Mouse (Mus musculus) hindbrain, embryonic 14.5 days (tissue): ENCODE results near the gene Cyb561d2. TPM values are rescaled to one million over a fixed set of nuclear protein-coding genes. Genes with fewer than 3 reads are reported as not detected.
A peak's percentile ranks its signal among the peaks of the same experiment; 100 is the strongest.
"Not testable (repeated sequence)": the region's sequence is repeated elsewhere in the genome, so short reads cannot be mapped to it uniquely, and the experiment has no call there.

Experiments
- ATAC-seq: fragments of 200-750 bp; cut with Nextera tagmentation; 2 replicates; pipeline ENCODE4 v1.8.0; 2017; ENCODE audit warnings: moderate number of reproducible peaks, mild to moderate bottlenecking, moderate TSS enrichment, moderate library complexity; ENCODE audit not compliant: low FRiP score
- DNase-seq: peaks from one replicate; pipeline ENCODE4 v3.0.0-alpha.2; 2015; ENCODE audit warnings: low spot score
- H3K27ac ChIP-seq: fragments of 300-500 bp; sonication (generic); 2 replicates; pipeline ENCODE4 v1.5.1; 2014; ENCODE audit warnings: mild to moderate bottlenecking, moderate library complexity
- H3K27me3 ChIP-seq: fragments of 300-500 bp; sonication (generic); 2 replicates; pipeline ENCODE4 v1.6.1; 2014; ENCODE audit warnings: mild to moderate bottlenecking, low read length, mixed read lengths; ENCODE audit not compliant: control insufficient read depth, insufficient read depth
- H3K36me3 ChIP-seq: fragments of 300-500 bp; sonication (generic); replicated peaks from 2 replicates; pipeline ENCODE4 v1.6.1; 2014; ENCODE audit not compliant: control insufficient read depth, insufficient read depth
- H3K4me1 ChIP-seq: fragments of 300-500 bp; sonication (generic); replicated peaks from 2 replicates; pipeline ENCODE4 v1.6.1; 2014; ENCODE audit warnings: antibody characterized with exemption, low read length, mixed read lengths; ENCODE audit not compliant: control insufficient read depth, insufficient read depth
- H3K4me2 ChIP-seq: fragments of 300-500 bp; sonication (generic); replicated peaks from 2 replicates; pipeline ENCODE4 v1.6.1; 2014; ENCODE audit warnings: mild to moderate bottlenecking, moderate library complexity
- H3K4me3 ChIP-seq: fragments of 300-500 bp; sonication (generic); replicated peaks from 2 replicates; pipeline ENCODE4 v1.5.1; 2014; ENCODE audit warnings: mild to moderate bottlenecking, low read length
- H3K9ac ChIP-seq: fragments of 300-500 bp; sonication (generic); 2 replicates; pipeline ENCODE4 v1.6.1; 2014
- H3K9me3 ChIP-seq: fragments of 300-500 bp; sonication (generic); 2 replicates; pipeline ENCODE4 v1.6.1; 2016; ENCODE audit warnings: low read length; ENCODE audit not compliant: control insufficient read depth
- WGBS: fragments of 180-500 bp; shearing (Covaris S2); extraction: QIAGEN DNeasy Blood & Tissue Kit; methylation state at CpG from one replicate; pipeline ENCODE4 v1.1.7; 2014; 5-methylcytosine and 5-hydroxymethylcytosine counted together
- polyA plus RNA-seq: library from polyadenylated mRNA; unstranded; fragments of >200 nt; fragmentation: Nextera tagmentation; extraction: Ambion mirVana; gene quantifications from 2 replicates; pipeline ENCODE4 v1.2.1, GENCODE M21; 2014

The Cyb561d2 gene
- polyA plus RNA-seq, 1 experiment from 2014 or later: 44.9 TPM

GRCm38 (mm10) chr9:107566041-107566709 is 24.2 kb upstream of the Cyb561d2 start:
- Histone ChIP-seq H3K9ac (no peak overlapping the region), H3K4me2 (peak overlapping the region; percentile 13), H3K9me3 (no peaks in the 10 kb centered on the region), H3K36me3 (peaks cover 41% of the 10 kb centered on the region), H3K27ac (no peak overlapping the region), H3K27me3 (no peaks in the 10 kb centered on the region), H3K4me3 (no peak overlapping the region), H3K4me1 (peaks cover 31% of the 10 kb centered on the region)
- ATAC-seq: no peak
- WGBS: 61% methylated on average over 15 of the region's 15 CpGs
- peak; percentile 73 for DNase-seq

GRCm38 (mm10) chr9:107565556-107565955 is 23.6 kb upstream of the Cyb561d2 start:
- Histone ChIP-seq H3K36me3 (peaks cover 41% of the 10 kb centered on the region), H3K4me1 (peaks cover 25% of the 10 kb centered on the region)
- H3K9ac ChIP-seq, H3K27me3 ChIP-seq, H3K4me3 ChIP-seq, ATAC-seq, H3K4me2 ChIP-seq, H3K9me3 ChIP-seq, DNase-seq, H3K27ac ChIP-seq: not testable (repeated sequence)
- 57% methylated on average over 5 of the region's 5 CpGs for WGBS

- DNase-seq (peak; percentile 90), ATAC-seq (peak; percentile 94)
- WGBS: under 1% methylated on average over 46 of the region's 46 CpGs
- Histone ChIP-seq H3K4me1 (peaks cover 14% of the 10 kb centered on the region), H3K4me3 (peak within 1 kb of the TSS; percentile 75), H3K27me3 (no peaks in the 10 kb centered on the region), H3K4me2 (peak within 1 kb of the TSS; percentile 95), H3K27ac (peak within 1 kb of the TSS; percentile 55; the same call in 1 of the 2 replicates), H3K9me3 (no peaks in the 10 kb centered on the region), H3K9ac (peak within 1 kb of the TSS; percentile 76), H3K36me3 (peaks cover 62% of the 10 kb centered on the region)
These were observed 21.1 kb upstream of the Cyb561d2 start, which contains the start of gene Tusc2 for GRCm38 (mm10) chr9:107563029-107563581. Tusc2 (plus strand) TSS chr9:107563255.

GRCm38 (mm10) chr9:107556346-107556745 is 14.4 kb upstream of the Cyb561d2 start:
- no peak overlapping the region for H3K9ac ChIP-seq
- no peak for DNase-seq
- peaks cover 18% of the 10 kb centered on the region for H3K27me3 ChIP-seq
- no peak for ATAC-seq
- no peaks in the 10 kb centered on the region for H3K9me3 ChIP-seq
- 91% methylated on average over 3 of the region's 3 CpGs for WGBS
- H3K4me3 ChIP-seq: 0 out of 2 replicates have a peak overlapping the region, but pooled peaks have one; percentile 74
- H3K36me3 ChIP-seq: peaks cover 43% of the 10 kb centered on the region
- H3K27ac ChIP-seq: no peak overlapping the region
- H3K4me1 ChIP-seq: peaks cover 33% of the 10 kb centered on the region
- H3K4me2 ChIP-seq: peak overlapping the region; percentile 75

GRCm38 (mm10) chr9:107555701-107556100 is 13.7 kb upstream of the Cyb561d2 start:
- Histone ChIP-seq H3K4me3 (peak overlapping the region; percentile 74), H3K36me3 (peaks cover 36% of the 10 kb centered on the region), H3K27me3 (peaks cover 24% of the 10 kb centered on the region), H3K4me1 (peaks cover 37% of the 10 kb centered on the region), H3K9me3 (no peaks in the 10 kb centered on the region), H3K27ac (peak overlapping the region; percentile 87; the same call in 1 of the 2 replicates), H3K9ac (peak overlapping the region; percentile 80), H3K4me2 (peak overlapping the region; percentile 75)
- WGBS: 45% methylated on average over 2 of the region's 2 CpGs
- DNase-seq (no peak), ATAC-seq (no peak)

GRCm38 (mm10) chr9:107555031-107555457 is 13.1 kb upstream of the Cyb561d2 start:
- 0% methylated on average over 23 of the region's 23 CpGs for WGBS
- H3K4me1 ChIP-seq: peaks cover 37% of the 10 kb centered on the region

GRCm38 (mm10) chr9:107554319-107554825 is 12.4 kb upstream of the Cyb561d2 start:
- peak overlapping the region; percentile 87 for H3K27ac ChIP-seq
- peak; percentile 99 for DNase-seq
- no peaks in the 10 kb centered on the region for H3K9me3 ChIP-seq
- under 1% methylated on average over 53 of the region's 53 CpGs for WGBS
- H3K36me3 ChIP-seq: peaks cover 23% of the 10 kb centered on the region
- H3K4me3 ChIP-seq: peak overlapping the region; percentile 74
- peak overlapping the region; percentile 80 for H3K9ac ChIP-seq
- H3K27me3 ChIP-seq: peaks cover 37% of the 10 kb centered on the region
- ATAC-seq: peak; percentile 93
- peak overlapping the region; percentile 75 for H3K4me2 ChIP-seq
- H3K4me1 ChIP-seq: peaks cover 37% of the 10 kb centered on the region

More at GRCm38 (mm10) chr9:107555031-107555457, 13.1 kb upstream of the Cyb561d2 start:
- peaks cover 30% of the 10 kb centered on the region for H3K36me3 ChIP-seq
- H3K27ac ChIP-seq: peak overlapping the region; percentile 87
- H3K9ac ChIP-seq: peak overlapping the region; percentile 80
- H3K9me3 ChIP-seq: no peaks in the 10 kb centered on the region
- no peak for DNase-seq
- H3K4me3 ChIP-seq: peak overlapping the region; percentile 74
- peak overlapping the region; percentile 75 for H3K4me2 ChIP-seq
- peaks cover 30% of the 10 kb centered on the region for H3K27me3 ChIP-seq
- peak; percentile 32 for ATAC-seq

GRCm38 (mm10) chr9:107553541-107554318 is 11.7 kb upstream of the Cyb561d2 start:
- peaks cover 16% of the 10 kb centered on the region for H3K36me3 ChIP-seq
- H3K4me1 ChIP-seq: peaks cover 37% of the 10 kb centered on the region
- ATAC-seq (peak; percentile 69; the same call in 1 of the 2 replicates), DNase-seq (no peak)
- peak overlapping the region; percentile 63 for H3K9ac ChIP-seq
- H3K4me2 ChIP-seq: peak overlapping the region; percentile 75
- no peaks in the 10 kb centered on the region for H3K9me3 ChIP-seq
- peaks cover 43% of the 10 kb centered on the region for H3K27me3 ChIP-seq
- WGBS: 5% methylated on average over 36 of the region's 37 CpGs
- H3K4me3 ChIP-seq: peak overlapping the region; percentile 74
- H3K27ac ChIP-seq: peak overlapping the region; percentile 73
